Mouse (Mus musculus): ENCODE data around the gene Ovca2. TPM values are rescaled to one million over a fixed set of nuclear protein-coding genes. Genes with fewer than 3 reads are reported as not detected.

The Ovca2 gene
- polyA plus RNA-seq, 1 experiment from 2014 or later, result 19.4 TPM

- Histone ChIP-seq H3K27me3 (ENCODE audit: control insufficient read depth, insufficient read depth, low read length) (no peaks in the 10 kb centered on the region), H3K4me3 (replicated peaks; ENCODE audit: low read length) (no peak overlapping the region), H3K4me1 (ENCODE audit: control insufficient read depth, insufficient read depth, low read length) (peaks cover 41% of the 10 kb centered on the region), H3K4me2 (ENCODE audit: low read depth, low read length) (no peak overlapping the region), H3K27ac (ENCODE audit: low read length) (peak overlapping the region; percentile 81), H3K36me3 (ENCODE audit: control insufficient read depth, insufficient read depth, low read length) (no peaks in the 10 kb centered on the region), H3K9ac (ENCODE audit: low read length) (0 out of 2 replicates have a peak overlapping the region, but pooled peaks have one; percentile 37), H3K9me3 (replicated peaks; ENCODE audit: control insufficient read depth, low read length) (no peaks in the 10 kb centered on the region)
- no peak for ATAC-seq (ENCODE audit: insufficient read depth, low FRiP score)
- WGBS, result 37% methylated on average over 6 of the region's 6 CpGs
These were observed 22.6 kb downstream of the Ovca2 start for GRCm38 (mm10) chr11:75155985-75156384.

- peak overlapping the region; percentile 89 for H3K27ac ChIP-seq (ENCODE audit: low read length)
- peaks cover 41% of the 10 kb centered on the region for H3K4me1 ChIP-seq (ENCODE audit: control insufficient read depth, insufficient read depth, low read length)
- no peak overlapping the region for H3K4me2 ChIP-seq (ENCODE audit: low read depth, low read length)
- WGBS, result 63% methylated on average over 6 of the region's 6 CpGs
- no peak overlapping the region for H3K4me3 ChIP-seq (replicated peaks; ENCODE audit: low read length)
- ATAC-seq (ENCODE audit: insufficient read depth, low FRiP score), result no peak
- no peak overlapping the region for H3K9ac ChIP-seq (ENCODE audit: low read length)
- no peaks in the 10 kb centered on the region for H3K9me3 ChIP-seq (replicated peaks; ENCODE audit: control insufficient read depth, low read length)
- H3K27me3 ChIP-seq (ENCODE audit: control insufficient read depth, insufficient read depth, low read length), result no peaks in the 10 kb centered on the region
- H3K36me3 ChIP-seq (ENCODE audit: control insufficient read depth, insufficient read depth, low read length), result peaks cover 2% of the 10 kb centered on the region; the same call in 1 of the 2 replicates
These were observed 24.5 kb downstream of the Ovca2 start for GRCm38 (mm10) chr11:75154053-75154585.

GRCm38 (mm10) chr11:75152603-75153557 is 25.8 kb downstream of the Ovca2 start:
- ATAC-seq (ENCODE audit: insufficient read depth, low FRiP score), result 0 out of 2 replicates have a peak, but pooled peaks have one; percentile 35
- Histone ChIP-seq H3K36me3 (ENCODE audit: control insufficient read depth, insufficient read depth, low read length) (peaks cover 2% of the 10 kb centered on the region; the same call in 1 of the 2 replicates), H3K9me3 (replicated peaks; ENCODE audit: control insufficient read depth, low read length) (no peaks in the 10 kb centered on the region), H3K9ac (ENCODE audit: low read length) (peak overlapping the region; percentile 52), H3K27ac (ENCODE audit: low read length) (peak overlapping the region; percentile 89), H3K4me1 (ENCODE audit: control insufficient read depth, insufficient read depth, low read length) (peaks cover 36% of the 10 kb centered on the region), H3K4me2 (ENCODE audit: low read depth, low read length) (no peak overlapping the region), H3K27me3 (ENCODE audit: control insufficient read depth, insufficient read depth, low read length) (no peaks in the 10 kb centered on the region), H3K4me3 (replicated peaks; ENCODE audit: low read length) (no peak overlapping the region)
- WGBS, result 44% methylated on average over 18 of the region's 18 CpGs

DNA sequence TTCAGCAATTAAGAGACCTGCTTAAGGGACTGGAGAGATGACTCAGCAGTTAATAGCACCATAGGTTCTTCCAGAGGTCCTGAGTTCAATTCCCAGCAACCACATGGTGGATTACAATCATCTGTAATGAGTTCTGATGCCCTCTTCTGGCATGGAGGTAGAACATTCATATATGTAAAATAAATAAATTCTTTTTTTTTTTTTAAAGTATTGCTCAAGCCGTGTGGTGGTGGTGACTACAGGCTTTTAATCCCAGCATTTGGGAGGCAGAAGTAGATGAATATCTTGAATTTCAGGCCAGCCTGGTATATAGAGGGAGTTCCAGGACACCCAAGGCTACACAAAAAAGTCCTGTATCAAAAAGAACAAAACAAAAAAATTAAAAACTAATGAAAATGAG is 28.3 kb downstream of the Ovca2 start:
- ATAC-seq (ENCODE audit: insufficient read depth, low FRiP score), result no peak
- Histone ChIP-seq H3K4me1 (ENCODE audit: control insufficient read depth, insufficient read depth, low read length) (peaks cover 28% of the 10 kb centered on the region), H3K9ac (ENCODE audit: low read length) (no peak overlapping the region), H3K36me3 (ENCODE audit: control insufficient read depth, insufficient read depth, low read length) (peaks cover 2% of the 10 kb centered on the region; the same call in 1 of the 2 replicates), H3K27ac (ENCODE audit: low read length) (no peak overlapping the region), H3K27me3 (ENCODE audit: control insufficient read depth, insufficient read depth, low read length) (no peaks in the 10 kb centered on the region), H3K4me2 (ENCODE audit: low read depth, low read length) (no peak overlapping the region), H3K4me3 (replicated peaks; ENCODE audit: low read length) (no peak overlapping the region), H3K9me3 (replicated peaks; ENCODE audit: control insufficient read depth, low read length) (no peaks in the 10 kb centered on the region)
- 58% methylated on average over 1 of the region's 1 CpGs for WGBS

- Histone ChIP-seq H3K36me3 (ENCODE audit: control insufficient read depth, insufficient read depth, low read length) (peaks cover 2% of the 10 kb centered on the region; the same call in 1 of the 2 replicates), H3K4me1 (ENCODE audit: control insufficient read depth, insufficient read depth, low read length) (peaks cover 28% of the 10 kb centered on the region), H3K9ac (ENCODE audit: low read length) (peak overlapping the region; percentile 57), H3K27ac (ENCODE audit: low read length) (peak overlapping the region; percentile 95), H3K27me3 (ENCODE audit: control insufficient read depth, insufficient read depth, low read length) (no peaks in the 10 kb centered on the region), H3K4me3 (replicated peaks; ENCODE audit: low read length) (no peak overlapping the region), H3K4me2 (ENCODE audit: low read depth, low read length) (no peak overlapping the region), H3K9me3 (replicated peaks; ENCODE audit: control insufficient read depth, low read length) (no peaks in the 10 kb centered on the region)
- 82% methylated on average over 11 of the region's 11 CpGs for WGBS
- ATAC-seq (ENCODE audit: insufficient read depth, low FRiP score), result no peak
These were observed 30.2 kb downstream of the Ovca2 start for GRCm38 (mm10) chr11:75148332-75149035.

- Histone ChIP-seq H3K36me3 (ENCODE audit: control insufficient read depth, insufficient read depth, low read length) (peaks cover 2% of the 10 kb centered on the region; the same call in 1 of the 2 replicates), H3K27ac (ENCODE audit: low read length) (peak overlapping the region; percentile 95), H3K4me2 (ENCODE audit: low read depth, low read length) (no peak overlapping the region), H3K4me3 (replicated peaks; ENCODE audit: low read length) (no peak overlapping the region), H3K9ac (ENCODE audit: low read length) (peak overlapping the region; percentile 57), H3K9me3 (replicated peaks; ENCODE audit: control insufficient read depth, low read length) (no peaks in the 10 kb centered on the region), H3K4me1 (ENCODE audit: control insufficient read depth, insufficient read depth, low read length) (peaks cover 24% of the 10 kb centered on the region), H3K27me3 (ENCODE audit: control insufficient read depth, insufficient read depth, low read length) (no peaks in the 10 kb centered on the region)
- WGBS, result 16% methylated on average over 3 of the region's 3 CpGs
- peak; percentile 88 for ATAC-seq (ENCODE audit: insufficient read depth, low FRiP score)
These were observed 30.8 kb downstream of the Ovca2 start for GRCm38 (mm10) chr11:75147846-75148168.

- Histone ChIP-seq H3K36me3 (ENCODE audit: control insufficient read depth, insufficient read depth, low read length) (peaks cover 2% of the 10 kb centered on the region; the same call in 1 of the 2 replicates), H3K4me2 (ENCODE audit: low read depth, low read length) (peak overlapping the region; percentile 1; the same call in 1 of the 2 replicates), H3K27me3 (ENCODE audit: control insufficient read depth, insufficient read depth, low read length) (no peaks in the 10 kb centered on the region), H3K9ac (ENCODE audit: low read length) (peak overlapping the region; percentile 57), H3K4me3 (replicated peaks; ENCODE audit: low read length) (no peak overlapping the region), H3K4me1 (ENCODE audit: control insufficient read depth, insufficient read depth, low read length) (peaks cover 24% of the 10 kb centered on the region), H3K27ac (ENCODE audit: low read length) (peak overlapping the region; percentile 95), H3K9me3 (replicated peaks; ENCODE audit: control insufficient read depth, low read length) (no peaks in the 10 kb centered on the region)
- WGBS, result 17% methylated on average over 11 of the region's 11 CpGs
- peak; percentile 74 for ATAC-seq (ENCODE audit: insufficient read depth, low FRiP score)
These were observed 31.4 kb downstream of the Ovca2 start for GRCm38 (mm10) chr11:75147106-75147845.

GRCm38 (mm10) chr11:75145841-75146240 is 32.8 kb downstream of the Ovca2 start:
- Histone ChIP-seq H3K4me2 (ENCODE audit: low read depth, low read length) (no peak overlapping the region), H3K9me3 (replicated peaks; ENCODE audit: control insufficient read depth, low read length) (no peaks in the 10 kb centered on the region), H3K27ac (ENCODE audit: low read length) (no peak overlapping the region), H3K36me3 (ENCODE audit: control insufficient read depth, insufficient read depth, low read length) (peaks cover 2% of the 10 kb centered on the region; the same call in 1 of the 2 replicates), H3K4me1 (ENCODE audit: control insufficient read depth, insufficient read depth, low read length) (peaks cover 37% of the 10 kb centered on the region), H3K27me3 (ENCODE audit: control insufficient read depth, insufficient read depth, low read length) (no peaks in the 10 kb centered on the region), H3K4me3 (replicated peaks; ENCODE audit: low read length) (no peak overlapping the region), H3K9ac (ENCODE audit: low read length) (no peak overlapping the region)
- ATAC-seq (ENCODE audit: insufficient read depth, low FRiP score), result no peak
- WGBS, result 71% methylated on average over 2 of the region's 2 CpGs

Data from stomach, embryonic 16.5 days (tissue).